Comparison of ENCODE assay signal across 27 mouse cellular contexts in genomic region chr13:26235941-26236340, GRCm38 (mm10).
DNase-seq lines count a peak whose midpoint lies in the region; ATAC-seq and TF ChIP-seq lines count a peak whose summit lies in the region.
"Had no signal": no experiment of that assay in that cellular context is flagged by ENCODE, and none has a peak within 500 bp of the region (broad histone marks: within the 10 kb centered on the region; RNA-seq: fewer than 3 reads in every experiment).

No protein-coding gene starts in this region.

- WGBS in forebrain, embryonic 10.5 days, result 79% methylated on average over 5 of the region's 5 CpGs
- 79% methylated on average over 5 of the region's 5 CpGs for WGBS in forebrain, embryonic 12.5 days
- 24% methylated on average over 5 of the region's 5 CpGs for WGBS in liver, embryonic 12.5 days (ENCODE audit: insufficient replicate concordance)
- WGBS in midbrain, embryonic 11.5 days, result 75% methylated on average over 5 of the region's 5 CpGs
- 73% methylated on average over 5 of the region's 5 CpGs for WGBS in midbrain, postnatal 0 days
- WGBS in limb, embryonic 10.5 days, result 76% methylated on average over 5 of the region's 5 CpGs

- no peak for TF ChIP-seq CTCF in midbrain, postnatal 0 days (IDR thresholded peaks at IDR 0.05)

- peaks cover 9% of the 10 kb centered on the region for H3K4me1 ChIP-seq in forebrain, embryonic 10.5 days
- 0 out of 2 replicates have a peak, but pooled peaks cover 3% of the 10 kb centered on the region for H3K4me1 ChIP-seq in forebrain, embryonic 12.5 days
- H3K4me1 ChIP-seq in liver, embryonic 12.5 days, result no peaks in the 10 kb centered on the region
- peaks cover 2% of the 10 kb centered on the region; the same call in 1 of the 2 replicates for H3K4me1 ChIP-seq in midbrain, embryonic 11.5 days (ENCODE audit: control insufficient read depth, insufficient read depth, low read length)
- H3K4me1 ChIP-seq in midbrain, postnatal 0 days (ENCODE audit: insufficient read depth, low read length), result no peaks in the 10 kb centered on the region
- H3K4me1 ChIP-seq in limb, embryonic 10.5 days, result peaks cover 6% of the 10 kb centered on the region
- H3K4me1 ChIP-seq: forebrain, embryonic 15.5 days; heart, embryonic 15.5 days had no signal

- H3K27me3 ChIP-seq in forebrain, embryonic 10.5 days (ENCODE audit: poor library complexity, severe bottlenecking), result no peaks in the 10 kb centered on the region
- no peaks in the 10 kb centered on the region for H3K27me3 ChIP-seq in forebrain, embryonic 12.5 days
- no peaks in the 10 kb centered on the region for H3K27me3 ChIP-seq in liver, embryonic 12.5 days (replicated peaks)
- no peaks in the 10 kb centered on the region for H3K27me3 ChIP-seq in midbrain, embryonic 11.5 days (ENCODE audit: control insufficient read depth, insufficient read depth, low read length)
- H3K27me3 ChIP-seq in midbrain, postnatal 0 days (ENCODE audit: insufficient read depth, low read length), result no peaks in the 10 kb centered on the region
- no peaks in the 10 kb centered on the region for H3K27me3 ChIP-seq in limb, embryonic 10.5 days (ENCODE audit: low read depth, poor library complexity, severe bottlenecking)
- H3K27me3 ChIP-seq: CH12.LX; forebrain, embryonic 15.5 days; heart, embryonic 12.5 days; heart, embryonic 15.5 days; hindbrain, embryonic 13.5 days; Patski had no signal

- no peak overlapping the region for H3K4me3 ChIP-seq in forebrain, embryonic 10.5 days
- H3K4me3 ChIP-seq in forebrain, embryonic 12.5 days (replicated peaks), result no peak overlapping the region
- no peak overlapping the region for H3K4me3 ChIP-seq in liver, embryonic 12.5 days
- no peak overlapping the region for H3K4me3 ChIP-seq in midbrain, embryonic 11.5 days (ENCODE audit: low read depth, low read length)
- H3K4me3 ChIP-seq in midbrain, postnatal 0 days (ENCODE audit: low read depth, low read length), result no peak overlapping the region
- no peak overlapping the region for H3K4me3 ChIP-seq in limb, embryonic 10.5 days
- H3K4me3 ChIP-seq: forebrain, embryonic 15.5 days; heart, embryonic 12.5 days; heart, embryonic 15.5 days; hindbrain, embryonic 13.5 days had no signal

- H3K27ac ChIP-seq in forebrain, embryonic 10.5 days, result peak overlapping the region; percentile 58
- H3K27ac ChIP-seq in forebrain, embryonic 12.5 days, result no peak overlapping the region
- H3K27ac ChIP-seq in liver, embryonic 12.5 days, result no peak overlapping the region
- H3K27ac ChIP-seq in midbrain, embryonic 11.5 days (ENCODE audit: low read depth, low read length), result no peak overlapping the region
- H3K27ac ChIP-seq in midbrain, postnatal 0 days (ENCODE audit: low read depth, low read length), result no peak overlapping the region
- peak overlapping the region; percentile 43; the same call in 1 of the 2 replicates for H3K27ac ChIP-seq in limb, embryonic 10.5 days
- H3K27ac ChIP-seq: forebrain, embryonic 15.5 days; heart, embryonic 15.5 days; hindbrain, embryonic 13.5 days had no signal

- no peak for DNase-seq in forebrain, embryonic 10.5 days (ENCODE audit: extremely low spot score, low spot score)
- DNase-seq in liver, result peak; percentile 3
- peak; percentile 81 for DNase-seq in midbrain, embryonic 11.5 days (ENCODE audit: low spot score, missing footprints)
- DNase-seq in midbrain, postnatal 0 days (ENCODE audit: low spot score), result no peak
- DNase-seq in limb, embryonic 10.5 days (ENCODE audit: low spot score), result no peak
- no peak for DNase-seq in layer of hippocampus, postnatal 14 days (ENCODE audit: low spot score in 2 of 2)
- DNase-seq: adrenal gland, postnatal 10 days; adrenal gland, postnatal 36 days; B cell, adult 2 months; cerebellum, adult 18-20 months; cerebellum, adult 9-10 months; cerebellum, postnatal 14 days; gastrocnemius, postnatal 25 days; heart, adult 18-20 months; heart, postnatal 10 days; heart, postnatal 36 days had no signal

- no peak overlapping the region for H3K4me2 ChIP-seq in forebrain, embryonic 12.5 days
- no peak overlapping the region for H3K4me2 ChIP-seq in liver, embryonic 12.5 days
- H3K4me2 ChIP-seq in midbrain, embryonic 11.5 days, result no peak overlapping the region
- no peak overlapping the region for H3K4me2 ChIP-seq in midbrain, postnatal 0 days (ENCODE audit: low read depth, low read length, poor library complexity, severe bottlenecking)
- H3K4me2 ChIP-seq: forebrain, embryonic 15.5 days; heart, embryonic 12.5 days; heart, embryonic 15.5 days; hindbrain, embryonic 13.5 days had no signal

- H3K9ac ChIP-seq in forebrain, embryonic 12.5 days, result no peak overlapping the region
- no peak overlapping the region for H3K9ac ChIP-seq in liver, embryonic 12.5 days
- H3K9ac ChIP-seq in midbrain, embryonic 11.5 days (ENCODE audit: low read length), result no peak overlapping the region
- no peak overlapping the region for H3K9ac ChIP-seq in midbrain, postnatal 0 days (replicated peaks; ENCODE audit: low read length, poor library complexity, severe bottlenecking)
- H3K9ac ChIP-seq: forebrain, embryonic 15.5 days; heart, embryonic 12.5 days; heart, embryonic 15.5 days; hindbrain, embryonic 13.5 days had no signal

- H3K36me3 ChIP-seq in forebrain, embryonic 10.5 days (replicated peaks), result no peaks in the 10 kb centered on the region
- no peaks in the 10 kb centered on the region for H3K36me3 ChIP-seq in forebrain, embryonic 12.5 days (replicated peaks)
- H3K36me3 ChIP-seq in liver, embryonic 12.5 days, result no peaks in the 10 kb centered on the region
- H3K36me3 ChIP-seq in midbrain, embryonic 11.5 days (ENCODE audit: control insufficient read depth, insufficient read depth, low read length), result no peaks in the 10 kb centered on the region
- no peaks in the 10 kb centered on the region for H3K36me3 ChIP-seq in midbrain, postnatal 0 days (ENCODE audit: insufficient read depth, low read length)
- H3K36me3 ChIP-seq in limb, embryonic 10.5 days, result no peaks in the 10 kb centered on the region
- H3K36me3 ChIP-seq: forebrain, embryonic 15.5 days; G1E; heart, embryonic 12.5 days; heart, embryonic 15.5 days; hindbrain, embryonic 13.5 days had no signal

- H3K9me3 ChIP-seq in forebrain, embryonic 10.5 days, result no peaks in the 10 kb centered on the region
- H3K9me3 ChIP-seq in forebrain, embryonic 12.5 days, result no peaks in the 10 kb centered on the region
- H3K9me3 ChIP-seq in liver, embryonic 12.5 days (replicated peaks), result no peaks in the 10 kb centered on the region
- H3K9me3 ChIP-seq in midbrain, embryonic 11.5 days (ENCODE audit: control insufficient read depth, low read length), result no peaks in the 10 kb centered on the region
- no peaks in the 10 kb centered on the region for H3K9me3 ChIP-seq in midbrain, postnatal 0 days (ENCODE audit: low read length)
- H3K9me3 ChIP-seq in limb, embryonic 10.5 days (replicated peaks), result no peaks in the 10 kb centered on the region
- H3K9me3 ChIP-seq: forebrain, embryonic 15.5 days; G1E; heart, embryonic 12.5 days; heart, embryonic 15.5 days; hindbrain, embryonic 13.5 days had no signal

- ATAC-seq in forebrain, embryonic 12.5 days (ENCODE audit: low FRiP score), result no peak
- no peak for ATAC-seq in liver, embryonic 12.5 days
- ATAC-seq in midbrain, embryonic 11.5 days (ENCODE audit: low FRiP score), result peak; percentile 27; the same call in 1 of the 2 replicates
- ATAC-seq in midbrain, postnatal 0 days (ENCODE audit: low FRiP score), result no peak
- ATAC-seq: forebrain, embryonic 15.5 days; hindbrain, embryonic 16.5 days; inflammation-experienced regulatory T-cells, adult 6 months; Patski had no signal

Comparison
In these comparisons a context has a peak if more than half of its experiments do, and no peak if none do; other contexts are left out.
1. DNase-seq: peak in liver (single experiment) and midbrain, embryonic 11.5 days (single experiment); none in forebrain, embryonic 10.5 days (single experiment), midbrain, postnatal 0 days (single experiment), limb, embryonic 10.5 days (single experiment) and layer of hippocampus, postnatal 14 days (0 of 2).
2. H3K27ac ChIP-seq: peak in forebrain, embryonic 10.5 days (single experiment) and limb, embryonic 10.5 days (single experiment); none in forebrain, embryonic 12.5 days (single experiment), liver, embryonic 12.5 days (single experiment), midbrain, embryonic 11.5 days (single experiment) and midbrain, postnatal 0 days (single experiment).